Mouse (Mus musculus) neural tube, embryonic 15.5 days (tissue): ENCODE measurements around the gene Olfr1177-ps. TPM values are rescaled to one million over a fixed set of nuclear protein-coding genes. Genes with fewer than 3 reads are reported as not detected.

Experiments used
- ATAC-seq: fragments of 200-750 bp; cut with Nextera tagmentation; 2 replicates; pipeline ENCODE4 v1.8.0; 2017; ENCODE audit warnings: mild to moderate bottlenecking, moderate TSS enrichment, moderate library complexity; ENCODE audit not compliant: low FRiP score
- H3K27ac ChIP-seq: fragments of 300-500 bp; sonication (generic); replicated peaks from 2 replicates; pipeline ENCODE4 v1.5.1; 2015; ENCODE audit warnings: mild to moderate bottlenecking, inconsistent platforms
- H3K27me3 ChIP-seq: fragments of 300-500 bp; sonication (generic); replicated peaks from 2 replicates; pipeline ENCODE4 v1.6.1; 2015; ENCODE audit warnings: inconsistent platforms
- H3K36me3 ChIP-seq: fragments of 300-500 bp; sonication (generic); 2 replicates; pipeline ENCODE4 v1.6.1; 2015; ENCODE audit warnings: inconsistent platforms
- H3K4me1 ChIP-seq: fragments of 300-500 bp; sonication (generic); 2 replicates; pipeline ENCODE4 v1.6.1; 2015; ENCODE audit warnings: inconsistent platforms
- H3K4me2 ChIP-seq: fragments of 300-500 bp; sonication (generic); 2 replicates; pipeline ENCODE4 v1.6.1; 2015; ENCODE audit warnings: inconsistent platforms, mild to moderate bottlenecking, moderate library complexity
- H3K4me3 ChIP-seq: fragments of 300-500 bp; sonication (generic); replicated peaks from 2 replicates; pipeline ENCODE4 v1.5.1; 2015; ENCODE audit warnings: mild to moderate bottlenecking, inconsistent platforms
- H3K9ac ChIP-seq: fragments of 300-500 bp; sonication (generic); replicated peaks from 2 replicates; pipeline ENCODE4 v1.6.1; 2015; ENCODE audit warnings: mild to moderate bottlenecking, inconsistent platforms
- H3K9me3 ChIP-seq: fragments of 300-500 bp; sonication (generic); replicated peaks from 2 replicates; pipeline ENCODE4 v1.6.1; 2016; ENCODE audit warnings: inconsistent platforms
- WGBS: fragments of 180-500 bp; shearing (Covaris S2); methylation state at CpG from one replicate; pipeline ENCODE4 v1.1.7; 2015; ENCODE audit warnings: mixed read lengths; 5-methylcytosine and 5-hydroxymethylcytosine counted together
- polyA plus RNA-seq: library from polyadenylated mRNA; unstranded; fragments of >200 nt; fragmentation: Nextera tagmentation; extraction: Ambion mirVana; gene quantifications from 2 replicates; pipeline ENCODE4 v1.2.1, GENCODE M21; 2015

The Olfr1177-ps gene
- not detected in 2 replicates for polyA plus RNA-seq

DNA sequence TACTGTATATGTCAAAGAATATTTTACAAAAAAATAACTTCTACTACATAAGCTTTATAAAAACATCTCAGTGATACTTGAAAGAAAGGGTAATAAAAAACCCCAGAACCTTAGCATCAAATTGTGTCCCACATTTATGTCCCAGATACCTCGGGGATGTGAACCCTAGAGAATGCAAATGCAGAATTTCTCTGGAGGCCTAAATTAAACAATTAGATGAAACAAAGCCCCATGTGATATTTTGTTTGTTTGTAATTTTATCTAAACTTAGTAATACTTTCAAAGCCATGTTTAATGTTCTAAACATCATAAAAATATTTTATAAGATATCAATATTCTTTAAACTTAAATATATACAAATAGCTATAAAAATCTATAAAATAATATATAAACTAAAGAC, at the start of gene Olfr1177-ps:
Gene Olfr1177-ps (minus strand): TSS at position 101 of the 400 bp plus-strand sequence.
- no peaks in the 10 kb centered on the region for H3K9me3 ChIP-seq
- no peaks in the 10 kb centered on the region for H3K4me1 ChIP-seq
- H3K27me3 ChIP-seq: no peaks in the 10 kb centered on the region
- no peak within 1 kb of the TSS for H3K9ac ChIP-seq
- ATAC-seq: no peak
- H3K4me2 ChIP-seq: no peak within 1 kb of the TSS
- H3K4me3 ChIP-seq: no peak within 1 kb of the TSS
- H3K36me3 ChIP-seq: no peaks in the 10 kb centered on the region
- no peak within 1 kb of the TSS for H3K27ac ChIP-seq
- 88% methylated on average over 1 of the region's 1 CpGs for WGBS

DNA sequence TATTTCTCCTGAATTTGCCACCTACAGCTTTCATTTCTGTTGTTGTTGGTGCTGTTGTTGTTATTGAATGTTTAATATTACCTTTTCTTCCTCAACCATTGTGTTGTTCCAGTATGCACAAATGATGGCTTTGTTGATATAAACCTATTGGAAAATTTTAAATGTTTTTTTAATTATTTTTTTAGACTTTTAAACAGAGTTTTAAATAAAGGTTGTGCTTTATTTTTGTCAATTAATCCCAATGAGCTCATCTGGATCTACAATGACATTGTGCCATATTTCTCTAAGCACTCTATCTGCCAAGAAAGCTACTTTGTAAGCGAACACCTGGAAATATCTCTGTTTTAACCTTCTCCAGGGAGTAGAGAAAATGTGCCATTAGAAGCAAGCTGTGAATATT, 40.5 kb upstream of the Olfr1177-ps start, which contains the start of gene Olfr1178:
Gene Olfr1178 (plus strand): TSS at position 301 of the 400 bp plus-strand sequence.
- Histone ChIP-seq H3K4me1 (no peaks in the 10 kb centered on the region), H3K27me3 (no peaks in the 10 kb centered on the region), H3K4me2 (no peak within 1 kb of the TSS), H3K4me3 (no peak within 1 kb of the TSS), H3K27ac (no peak within 1 kb of the TSS), H3K36me3 (no peaks in the 10 kb centered on the region), H3K9me3 (no peaks in the 10 kb centered on the region), H3K9ac (no peak within 1 kb of the TSS)
- 63% methylated on average over 1 of the region's 1 CpGs for WGBS
- no peak for ATAC-seq

DNA sequence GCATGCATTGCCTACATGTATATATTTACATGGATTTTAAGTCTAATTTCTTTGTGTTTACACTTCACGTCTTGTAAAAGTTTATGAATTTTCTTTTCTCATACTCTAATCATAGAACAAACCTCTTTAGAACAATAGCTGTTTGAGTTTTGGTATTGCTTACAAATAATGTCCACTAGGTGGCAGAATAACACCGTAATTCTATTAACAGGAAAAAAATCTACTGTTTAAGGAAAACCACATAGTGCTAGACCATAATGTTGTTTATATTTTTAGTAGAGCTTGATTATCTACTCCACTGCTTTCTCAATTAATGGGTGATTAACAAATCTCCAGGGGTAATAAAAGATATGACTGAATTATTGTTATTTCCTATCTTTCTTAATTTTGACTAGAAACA, 10.0 kb upstream of the Olfr1177-ps start:
- no peak overlapping the region for H3K4me2 ChIP-seq
- no peak overlapping the region for H3K9ac ChIP-seq
- H3K9me3 ChIP-seq: no peaks in the 10 kb centered on the region
- H3K4me1 ChIP-seq: no peaks in the 10 kb centered on the region
- WGBS: 3% methylated on average over 2 of the region's 2 CpGs
- no peaks in the 10 kb centered on the region for H3K27me3 ChIP-seq
- no peak overlapping the region for H3K27ac ChIP-seq
- peak; percentile 77; the same call in 1 of the 2 replicates for ATAC-seq
- no peak overlapping the region for H3K4me3 ChIP-seq
- H3K36me3 ChIP-seq: no peaks in the 10 kb centered on the region

DNA sequence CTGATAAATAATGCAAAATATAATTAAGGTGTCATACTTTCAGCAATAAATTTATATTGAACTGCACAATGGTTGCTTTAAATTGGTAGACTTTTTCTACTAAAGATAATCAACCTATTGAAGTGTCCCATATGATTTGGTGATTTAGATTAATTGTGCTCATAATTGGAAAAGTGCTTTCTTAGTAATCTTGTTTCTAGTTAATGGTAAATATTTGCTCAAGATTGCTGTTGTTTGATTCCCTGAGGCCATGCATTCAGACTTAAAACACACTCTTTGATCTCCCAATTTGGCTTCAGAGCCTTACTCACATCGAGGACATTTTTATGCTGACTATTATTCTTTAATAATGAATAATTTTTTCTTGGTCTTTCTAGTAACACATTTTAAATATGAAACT, 9.9 kb downstream of the Olfr1177-ps start, which contains the start of gene Olfr1176:
Gene Olfr1176 (plus strand): TSS at position 301 of the 400 bp plus-strand sequence.
- Histone ChIP-seq H3K9ac (no peak within 1 kb of the TSS), H3K4me1 (no peaks in the 10 kb centered on the region), H3K27ac (no peak within 1 kb of the TSS), H3K4me3 (no peak within 1 kb of the TSS), H3K4me2 (no peak within 1 kb of the TSS), H3K36me3 (no peaks in the 10 kb centered on the region), H3K9me3 (no peaks in the 10 kb centered on the region), H3K27me3 (no peaks in the 10 kb centered on the region)
- 69% methylated on average over 1 of the region's 1 CpGs for WGBS
- no peak for ATAC-seq

DNA sequence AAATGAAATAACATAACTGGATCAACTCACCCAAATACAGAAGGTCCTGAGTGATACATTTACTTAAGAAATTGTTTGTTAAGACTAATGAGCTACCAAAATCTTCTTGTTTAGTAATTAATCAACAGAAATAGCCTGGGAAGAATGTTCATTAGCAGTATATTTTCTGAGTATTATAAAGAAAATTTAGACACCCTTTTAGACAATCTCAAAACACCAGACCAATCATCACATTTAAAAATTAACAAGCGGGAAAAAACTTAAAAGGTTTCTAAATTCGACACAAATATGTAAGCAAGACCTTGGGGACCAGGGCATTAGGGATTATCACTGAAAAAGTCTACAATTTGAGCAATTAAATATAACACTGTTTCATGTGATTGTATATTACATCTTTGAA, 19.2 kb downstream of the Olfr1177-ps start, which contains the start of gene Olfr1175-ps:
Gene Olfr1175-ps (minus strand): TSS at position 101 of the 400 bp plus-strand sequence.
- WGBS: 89% methylated on average over 2 of the region's 2 CpGs
- H3K9me3 ChIP-seq: no peaks in the 10 kb centered on the region
- H3K36me3 ChIP-seq: no peaks in the 10 kb centered on the region
- H3K4me3 ChIP-seq: no peak within 1 kb of the TSS
- no peak within 1 kb of the TSS for H3K4me2 ChIP-seq
- ATAC-seq: no peak
- no peak within 1 kb of the TSS for H3K9ac ChIP-seq
- H3K27me3 ChIP-seq: no peaks in the 10 kb centered on the region
- no peak within 1 kb of the TSS for H3K27ac ChIP-seq
- no peaks in the 10 kb centered on the region for H3K4me1 ChIP-seq

DNA sequence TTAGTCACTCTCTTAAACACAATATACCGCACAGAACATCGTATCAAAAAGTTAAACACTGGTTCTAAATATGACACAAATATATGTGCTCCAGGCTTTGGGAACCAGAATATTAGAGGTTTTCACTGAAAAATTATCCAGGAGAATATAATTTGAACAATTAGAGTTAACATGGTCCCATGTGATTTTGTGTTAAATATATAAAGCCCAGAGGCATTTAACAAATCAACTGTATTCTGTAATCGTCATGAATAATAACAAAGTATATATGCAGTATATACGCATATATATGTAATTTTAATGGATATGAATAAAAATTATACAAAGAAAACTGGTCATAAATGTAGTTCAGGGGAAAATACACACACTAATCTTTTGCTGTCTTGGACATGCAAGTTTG, 31.3 kb downstream of the Olfr1177-ps start, which contains the start of gene Olfr1174-ps:
Gene Olfr1174-ps (minus strand): TSS at position 101 of the 400 bp plus-strand sequence.
- H3K4me3 ChIP-seq: no peak within 1 kb of the TSS
- no peaks in the 10 kb centered on the region for H3K27me3 ChIP-seq
- H3K27ac ChIP-seq: no peak within 1 kb of the TSS
- no peak for ATAC-seq
- no peaks in the 10 kb centered on the region for H3K9me3 ChIP-seq
- no peak within 1 kb of the TSS for H3K9ac ChIP-seq
- 89% methylated on average over 4 of the region's 4 CpGs for WGBS
- no peaks in the 10 kb centered on the region for H3K4me1 ChIP-seq
- no peaks in the 10 kb centered on the region for H3K36me3 ChIP-seq
- no peak within 1 kb of the TSS for H3K4me2 ChIP-seq

Other genes starting within 250 kb of the Olfr1177-ps start
- gene Olfr1166, start 218.2 kb downstream of the Olfr1177-ps start, polyA plus RNA-seq: not detected in 2 replicates
- gene Olfr1167, start 191.3 kb downstream of the Olfr1177-ps start, polyA plus RNA-seq: not detected in 2 replicates
- not detected in 2 replicates for gene Olfr1168, start 164.6 kb downstream of the Olfr1177-ps start, polyA plus RNA-seq
- gene Olfr1170, start 118.2 kb downstream of the Olfr1177-ps start, polyA plus RNA-seq: not detected in 2 replicates
- gene Olfr1173, start 66.6 kb downstream of the Olfr1177-ps start, polyA plus RNA-seq: not detected in 2 replicates
- not detected in 2 replicates for gene Olfr1174-ps, start 31.4 kb downstream of the Olfr1177-ps start, polyA plus RNA-seq
- gene Olfr1175-ps, start 19.3 kb downstream of the Olfr1177-ps start, polyA plus RNA-seq: not detected in 2 replicates
- not detected in 2 replicates for gene Olfr1176, start 9.8 kb downstream of the Olfr1177-ps start, polyA plus RNA-seq
- not detected in 2 replicates for gene Olfr1178, start 40.6 kb upstream of the Olfr1177-ps start, polyA plus RNA-seq
- not detected in 2 replicates for gene Olfr1179, start 60.0 kb upstream of the Olfr1177-ps start, polyA plus RNA-seq
- gene Olfr1180, start 72.7 kb upstream of the Olfr1177-ps start, polyA plus RNA-seq: not detected in 2 replicates
- not detected in 2 replicates for gene Olfr1181, start 79.7 kb upstream of the Olfr1177-ps start, polyA plus RNA-seq
- gene Gm13757, start 102.6 kb upstream of the Olfr1177-ps start, polyA plus RNA-seq: not detected in 2 replicates
- gene Olfr1183, start 108.4 kb upstream of the Olfr1177-ps start, polyA plus RNA-seq: not detected in 2 replicates
- gene Olfr1184, start 137.1 kb upstream of the Olfr1177-ps start, polyA plus RNA-seq: not detected in 2 replicates
- not detected in 2 replicates for gene Olfr1185-ps1, start 146.8 kb upstream of the Olfr1177-ps start, polyA plus RNA-seq
- not detected in 2 replicates for gene Olfr1186, start 172.1 kb upstream of the Olfr1177-ps start, polyA plus RNA-seq
- not detected in 2 replicates for gene Olfr1188, start 210.4 kb upstream of the Olfr1177-ps start, polyA plus RNA-seq
- not detected in 2 replicates for gene Olfr1189, start 240.0 kb upstream of the Olfr1177-ps start, polyA plus RNA-seq